Mouse (Mus musculus): ENCODE data around the gene Zfp36l2.

The Zfp36l2 gene

DNA sequence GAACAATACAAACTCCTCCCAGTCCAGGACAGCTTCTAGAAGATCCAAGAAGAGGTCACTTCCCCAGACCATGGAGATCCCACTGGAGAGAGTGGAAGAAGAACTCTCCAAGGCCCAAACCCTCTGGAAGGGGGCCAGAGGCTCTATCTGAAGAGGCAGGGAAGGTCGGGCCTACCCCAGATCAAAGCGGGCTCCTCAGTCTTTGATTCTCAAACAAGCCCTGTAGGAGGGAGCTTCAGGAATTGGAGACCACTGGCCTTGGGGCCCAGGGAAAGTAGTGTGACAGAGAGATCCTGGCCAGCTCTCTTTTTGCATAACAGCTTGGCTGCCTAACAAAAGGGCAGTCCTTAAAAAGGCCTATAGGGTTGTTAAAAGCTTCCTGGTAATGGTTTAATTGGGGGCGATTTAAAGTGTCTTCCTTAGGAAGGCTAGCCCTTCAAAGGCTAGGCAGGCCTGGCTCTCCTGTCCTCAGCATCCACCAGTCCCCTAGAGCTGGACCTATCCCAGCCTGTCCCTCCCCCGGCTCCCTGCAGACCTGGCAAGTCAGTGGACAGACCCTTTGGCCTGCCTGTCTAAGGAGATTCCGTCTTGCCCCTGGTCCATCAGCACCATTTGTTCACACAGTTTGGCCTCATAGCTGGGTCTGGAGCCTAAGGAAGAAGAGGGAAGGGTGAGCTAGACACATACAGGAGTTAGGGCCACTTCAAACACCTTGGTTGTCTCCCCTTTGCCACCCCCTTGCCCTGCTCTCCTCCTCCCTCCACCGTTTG lies 35.4 kb downstream of the Zfp36l2 start:
- DNase-seq (ENCODE audit: low spot score in 2 of 2): peak in 1 of 2 experiments; percentile 18

DNA sequence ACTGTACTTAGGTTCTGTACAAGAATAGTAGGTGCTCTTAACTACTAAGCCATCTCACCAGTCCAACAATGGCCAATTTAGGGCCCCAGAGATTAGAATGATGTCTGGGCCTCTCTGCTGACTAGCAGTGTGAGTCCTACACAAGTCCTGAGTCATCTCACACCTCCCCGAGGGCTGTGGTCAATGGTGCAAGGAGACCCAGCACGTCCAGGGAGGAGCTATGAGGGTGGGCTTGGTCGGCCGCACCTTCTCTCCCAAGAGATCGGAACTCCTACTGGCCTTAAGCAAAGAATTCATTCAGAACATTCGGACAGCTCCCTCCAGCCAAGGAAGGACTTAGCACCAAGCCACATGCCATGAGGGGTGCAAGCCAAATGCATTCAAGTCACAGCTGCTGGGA lies 36.4 kb downstream of the Zfp36l2 start:
- DNase-seq (ENCODE audit: low spot score in 2 of 2): peak in 1 of 2 experiments; percentile 18

DNA sequence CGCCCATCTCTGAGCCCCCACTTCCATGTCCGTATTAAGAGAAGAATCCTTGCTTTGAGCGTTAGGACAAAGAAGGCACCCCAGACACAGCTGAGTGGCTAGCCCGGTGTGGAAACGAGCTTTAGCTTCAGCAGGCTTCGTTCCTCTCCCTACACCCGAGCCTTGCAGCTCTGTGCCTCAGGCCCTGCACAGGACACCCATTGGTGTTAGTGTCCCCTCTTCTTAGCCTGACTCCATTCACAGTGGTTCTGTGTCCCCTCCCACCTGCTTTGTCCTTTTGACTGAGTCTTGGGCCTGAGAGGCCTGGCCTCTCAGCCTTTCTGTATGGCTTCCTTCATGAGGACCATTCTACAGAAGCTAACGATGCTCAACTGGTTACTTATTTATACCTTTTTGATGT lies 37.5 kb downstream of the Zfp36l2 start:
- DNase-seq (ENCODE audit: low spot score in 2 of 2): peak in 1 of 2 experiments; percentile 11

DNA sequence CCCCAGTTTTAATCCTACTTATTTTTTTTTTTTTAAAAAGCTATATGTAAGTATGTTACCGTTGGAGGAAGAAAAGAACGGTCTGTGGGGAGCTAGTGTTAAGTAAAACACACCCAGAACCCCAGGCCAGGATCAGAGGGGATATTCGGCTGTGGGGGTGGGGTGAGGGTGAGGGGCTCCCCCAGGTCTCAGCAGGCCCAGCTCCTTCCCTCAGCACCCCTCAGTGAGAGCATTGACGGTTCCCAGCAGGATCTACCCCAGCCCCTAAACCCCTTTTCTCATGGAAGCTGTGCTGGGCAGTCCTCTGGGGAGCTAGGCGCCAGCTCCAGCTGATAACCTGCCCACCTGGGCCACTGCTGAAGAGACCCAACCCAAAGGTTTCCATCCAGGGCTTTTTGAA lies 38.2 kb downstream of the Zfp36l2 start:
- DNase-seq (ENCODE audit: low spot score in 2 of 2): peak in 1 of 2 experiments; percentile 16

DNA sequence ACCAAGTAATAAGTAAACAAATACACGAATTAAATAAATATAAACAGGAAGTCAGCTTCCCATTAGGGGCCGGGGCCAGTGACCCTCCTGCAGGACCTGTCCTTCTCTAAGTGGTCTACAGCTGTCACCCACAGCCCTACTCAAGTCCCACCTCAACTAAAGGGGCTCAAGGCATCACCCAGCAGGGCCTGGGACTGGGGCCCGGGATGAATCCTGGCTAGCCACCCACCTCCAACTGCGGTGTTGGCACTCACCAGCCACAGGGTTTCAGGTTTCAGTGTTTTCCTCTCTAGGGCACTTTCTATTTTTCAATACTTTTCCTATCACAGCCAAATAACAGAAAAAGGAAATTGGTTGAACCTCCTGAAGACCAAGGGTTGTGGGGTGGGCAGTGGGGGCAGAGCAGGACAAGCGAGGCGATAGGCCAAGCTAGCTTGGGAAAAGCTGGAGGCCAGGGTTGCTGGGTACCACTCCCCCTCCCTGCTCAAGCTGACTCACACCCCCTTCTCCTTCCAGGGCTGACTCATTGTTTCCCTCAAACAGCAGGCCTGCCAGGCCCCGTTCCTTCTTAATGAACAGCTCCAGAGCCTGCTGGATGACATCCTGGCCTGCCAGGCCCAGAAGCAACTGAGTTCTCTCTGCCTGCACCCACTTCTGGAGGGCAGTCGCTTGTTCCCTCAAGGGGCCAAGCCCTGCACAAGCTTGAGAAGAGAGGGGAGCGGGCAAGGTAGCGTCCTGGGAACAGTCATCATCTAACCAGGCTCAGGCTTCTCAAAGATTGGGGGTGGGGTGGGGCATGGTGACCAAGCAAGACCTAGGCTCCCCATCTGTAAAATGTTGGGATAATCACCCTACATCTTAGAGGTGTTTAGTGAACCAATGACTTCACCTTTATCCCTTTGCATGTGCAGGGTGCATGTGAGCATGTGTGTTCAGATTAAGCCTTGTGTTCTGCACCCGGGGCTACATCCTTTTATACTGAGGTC lies 39.0 kb downstream of the Zfp36l2 start:
- DNase-seq (ENCODE audit: low spot score in 2 of 2): peak; percentile 23 to 50

DNA sequence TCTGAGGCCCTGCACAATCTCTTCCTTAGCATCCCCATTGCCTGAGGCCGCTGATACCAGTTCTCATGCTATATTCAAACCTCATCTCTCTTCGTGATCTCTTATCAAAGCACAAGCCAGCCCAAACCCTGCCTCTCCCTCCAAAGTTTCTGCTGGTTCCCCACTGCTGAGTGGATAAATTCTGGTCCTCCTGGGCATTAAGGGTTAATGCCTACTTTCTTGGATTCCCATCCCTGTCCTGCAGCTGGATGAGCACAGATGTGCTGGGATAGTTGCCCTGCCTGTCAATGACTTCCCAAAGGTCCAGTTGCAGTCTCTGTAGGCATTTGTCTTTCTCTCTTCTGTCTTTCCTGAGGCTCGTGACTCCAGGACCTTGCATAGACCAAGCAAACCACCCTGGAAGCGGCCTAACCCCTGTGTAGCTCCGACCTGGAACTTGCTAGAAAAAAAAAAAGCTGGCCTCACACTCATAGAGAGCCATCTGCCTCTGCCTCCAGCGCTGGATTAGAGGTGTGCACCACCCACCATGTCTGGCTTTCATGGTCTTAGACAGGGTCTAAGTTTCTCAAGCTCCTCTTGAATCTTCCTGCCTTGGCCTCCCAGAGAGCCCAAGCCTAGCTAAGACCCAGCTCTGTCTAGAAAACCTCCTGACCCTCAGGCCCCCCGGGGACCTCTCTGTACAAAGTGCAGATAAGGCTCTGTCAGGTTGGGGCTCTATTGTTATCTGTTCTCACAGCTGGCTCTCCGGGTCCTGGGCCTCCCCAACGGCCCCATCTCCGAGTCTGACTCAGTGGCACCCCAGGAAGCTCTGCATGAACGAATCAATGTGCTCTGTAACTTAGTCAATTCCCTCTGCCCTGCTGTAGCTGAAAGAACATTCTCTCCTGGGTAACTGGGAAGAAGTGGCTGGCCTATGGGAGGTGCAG lies 40.3 kb downstream of the Zfp36l2 start:
- DNase-seq (ENCODE audit: low spot score in 2 of 2): no peak

DNA sequence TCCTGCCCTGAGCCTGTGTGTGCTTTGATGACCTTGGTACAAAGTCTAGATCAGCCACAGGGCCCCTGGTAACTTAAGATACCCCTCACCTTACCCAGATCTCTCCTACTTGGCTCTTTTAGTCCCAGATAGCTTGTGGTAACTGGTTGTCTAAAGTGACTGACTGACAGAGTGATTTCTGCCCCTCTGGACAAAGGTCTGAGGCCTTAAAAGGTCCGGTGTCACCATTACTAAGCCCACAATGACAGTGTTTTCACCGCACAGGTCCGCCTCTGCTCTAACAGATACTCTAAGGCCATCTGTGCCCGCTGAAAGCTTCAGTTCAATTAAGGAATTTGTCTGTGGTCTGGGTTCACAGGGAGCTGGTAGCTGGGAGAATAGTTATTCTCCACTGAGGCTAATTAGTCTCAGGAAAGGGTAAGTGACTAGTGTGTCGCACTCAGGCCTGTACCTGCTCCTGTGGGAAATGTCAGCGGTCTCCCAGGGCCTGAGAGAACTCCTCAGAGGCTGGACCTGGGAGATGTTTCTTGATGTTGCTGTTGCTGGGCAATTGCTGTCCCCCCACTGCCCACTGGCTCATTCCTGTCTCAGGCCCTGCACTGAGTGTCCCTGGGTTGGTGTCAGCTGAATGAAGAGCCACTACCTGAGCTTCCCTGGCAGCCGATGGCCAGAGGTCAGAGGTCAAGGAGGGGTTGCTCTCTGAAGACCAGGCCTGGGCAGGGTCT lies 41.1 kb downstream of the Zfp36l2 start:
- DNase-seq (ENCODE audit: low spot score in 2 of 2): no peak

DNA sequence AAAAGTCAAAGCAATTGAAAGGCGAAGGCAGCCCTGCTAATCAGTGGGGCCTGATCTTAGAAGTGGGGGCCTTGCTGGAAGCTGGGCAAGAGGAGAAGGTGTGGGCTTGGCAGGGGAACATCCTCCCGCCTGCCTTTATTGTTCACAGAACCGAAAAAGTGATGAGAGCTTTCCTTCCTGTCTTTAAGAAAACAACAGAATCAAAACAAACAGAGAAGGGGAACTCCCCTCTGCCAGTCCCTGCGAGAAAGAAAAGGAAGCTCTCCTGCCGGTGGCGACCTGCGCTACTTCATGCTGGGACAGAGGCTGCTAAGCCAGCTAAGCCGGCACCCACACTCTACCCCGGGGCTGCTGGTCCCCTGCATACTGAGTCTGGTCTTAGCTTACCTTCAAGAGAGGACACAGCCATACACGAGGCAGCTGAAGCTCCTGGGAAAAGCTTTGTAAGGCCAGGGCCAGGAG lies 41.9 kb downstream of the Zfp36l2 start:
- DNase-seq (ENCODE audit: low spot score in 2 of 2): no peak

DNA sequence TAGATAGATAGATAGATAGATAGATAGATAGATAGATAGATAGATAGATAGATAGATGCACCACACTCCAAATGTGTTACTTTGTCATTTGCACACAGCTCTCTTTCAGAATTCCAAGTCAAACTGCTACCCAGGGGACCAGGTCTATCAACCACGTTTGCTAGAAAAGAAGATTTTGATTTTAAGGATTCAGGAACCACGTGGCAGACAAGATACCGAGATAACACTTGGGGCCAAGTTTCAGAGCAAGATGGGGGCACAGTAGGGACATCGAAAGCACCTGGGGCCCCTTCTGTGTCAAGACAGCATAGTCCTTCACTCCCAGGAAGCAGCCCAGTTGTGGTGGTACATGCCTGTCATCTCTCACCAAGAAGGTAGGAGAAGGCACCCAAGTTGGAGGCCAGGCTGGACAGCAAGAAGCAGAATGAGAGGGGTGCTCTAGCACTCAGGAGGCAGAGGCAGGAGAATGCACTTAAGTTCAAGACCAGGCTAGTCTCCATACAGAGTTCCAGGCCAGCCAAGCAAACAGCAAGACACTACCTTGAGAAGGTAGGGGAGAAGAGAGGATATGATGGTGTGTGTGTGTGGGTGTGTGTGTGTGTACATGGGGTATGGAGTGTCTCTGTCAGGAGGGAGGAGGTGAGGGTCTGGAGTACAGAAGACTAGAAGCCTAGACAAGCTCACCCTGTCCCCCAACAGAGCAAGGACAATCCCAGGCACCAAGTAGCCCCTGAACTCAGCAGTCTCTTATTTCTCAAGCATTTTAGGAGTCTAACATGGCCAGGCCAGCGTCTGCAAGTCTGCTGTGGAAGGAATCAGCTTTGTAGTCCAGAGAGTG lies 42.8 kb downstream of the Zfp36l2 start:
- DNase-seq (ENCODE audit: low spot score in 2 of 2): no peak

DNA sequence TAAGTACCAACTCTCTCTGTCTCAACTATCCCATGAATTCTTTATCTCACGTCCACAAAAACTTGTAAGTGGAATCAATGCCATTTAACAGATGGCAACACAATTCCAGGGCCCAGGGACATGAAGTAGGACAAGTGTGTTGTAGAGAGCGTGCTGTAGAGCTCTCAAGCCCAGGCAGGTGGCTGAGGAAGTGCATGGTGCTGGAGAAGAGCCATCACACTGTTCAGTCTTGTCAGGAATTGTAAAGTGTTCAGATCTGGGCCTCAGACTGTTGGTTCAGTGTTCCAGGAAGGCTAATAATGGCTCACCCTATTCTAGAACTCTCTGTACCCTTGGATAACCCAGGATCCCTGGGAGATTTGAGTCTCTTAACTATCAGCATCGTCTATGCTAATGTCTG lies 43.6 kb downstream of the Zfp36l2 start:
- no peak for DNase-seq (ENCODE audit: low spot score in 2 of 2)

DNA sequence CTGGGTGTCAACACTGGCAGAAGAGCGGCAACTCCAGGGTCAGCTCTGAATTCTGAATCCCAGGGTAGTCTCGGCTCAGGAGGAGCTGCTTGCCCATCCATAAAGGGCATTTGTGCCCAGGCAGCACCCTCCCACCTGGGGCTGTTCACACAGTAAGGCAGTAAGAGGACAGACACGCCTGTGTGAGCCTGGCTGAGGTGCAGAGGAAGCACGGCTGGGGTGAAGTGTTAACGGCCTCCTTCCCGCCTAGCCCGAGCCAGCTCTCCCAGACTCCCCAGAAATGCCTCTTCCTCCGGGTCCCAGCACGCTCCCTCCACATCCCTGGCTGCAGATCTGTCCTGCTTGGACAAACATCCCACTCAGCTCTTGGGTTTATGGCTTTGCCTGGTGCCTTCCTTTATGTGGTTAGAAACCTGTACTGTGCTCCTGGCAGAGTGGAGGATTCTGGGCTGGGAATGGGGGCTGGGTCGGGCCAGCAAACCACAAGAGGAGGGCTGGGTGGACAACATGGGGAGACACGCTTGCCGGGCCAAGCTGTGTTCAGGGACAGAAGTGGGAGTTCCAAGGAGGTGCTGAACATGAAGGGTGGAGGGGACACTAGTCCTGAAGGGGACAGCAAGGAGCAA lies 44.4 kb downstream of the Zfp36l2 start:
- DNase-seq (ENCODE audit: low spot score in 2 of 2): no peak

DNA sequence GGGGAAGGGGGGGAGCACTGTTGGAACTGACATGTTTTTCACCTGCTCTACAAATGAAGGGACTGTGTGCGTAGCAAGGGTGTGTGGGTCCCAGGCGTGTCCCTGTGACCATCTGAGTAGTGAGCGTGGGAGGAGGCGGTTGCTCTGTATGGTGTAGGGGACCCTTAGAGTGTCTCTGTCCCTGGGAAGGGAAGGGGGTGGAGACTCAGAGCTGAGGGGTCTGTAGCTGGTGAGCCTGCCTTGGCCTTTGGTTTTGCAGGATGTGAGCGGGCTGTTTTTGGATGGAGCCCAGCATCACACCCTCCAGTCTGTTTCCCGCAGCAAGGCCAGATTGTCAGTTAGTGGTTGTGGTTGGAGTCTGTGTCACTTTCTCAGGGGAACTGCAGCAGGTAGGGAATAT lies 46.1 kb downstream of the Zfp36l2 start:
- DNase-seq (ENCODE audit: low spot score in 2 of 2): no peak

DNA sequence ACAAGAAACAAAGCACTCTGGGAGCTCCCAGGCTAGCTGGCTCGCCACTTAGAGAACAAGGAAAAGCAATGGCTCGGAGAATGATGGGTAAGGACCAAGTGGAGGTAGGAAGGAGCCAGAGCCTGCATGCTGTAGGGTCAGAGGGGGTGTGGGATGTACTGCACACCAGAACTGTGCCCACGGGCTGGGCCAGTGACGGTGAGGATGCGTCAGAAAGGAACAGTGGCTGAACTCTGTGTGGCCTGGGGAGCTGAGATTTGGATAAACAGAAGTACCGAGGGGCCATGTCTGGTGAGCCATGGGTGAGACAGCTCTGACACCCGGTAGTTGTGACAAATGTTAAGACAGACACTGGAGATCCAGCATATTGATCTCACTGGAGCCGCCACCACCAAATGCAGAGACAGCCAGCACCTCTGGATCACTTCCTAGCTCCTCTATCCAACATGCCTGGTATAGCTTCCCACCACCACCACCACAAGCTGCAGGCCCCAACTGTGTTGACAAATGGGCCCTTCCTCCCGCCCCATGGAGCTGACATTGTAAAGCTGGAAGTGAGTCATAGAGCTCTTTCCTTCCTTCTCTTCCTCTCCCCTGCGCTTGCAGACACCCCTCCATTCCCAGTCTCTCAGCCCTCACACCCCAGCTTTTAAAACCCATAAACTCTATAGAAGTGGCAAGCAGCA lies 46.8 kb downstream of the Zfp36l2 start:
- DNase-seq (ENCODE audit: low spot score in 2 of 2): no peak

DNA sequence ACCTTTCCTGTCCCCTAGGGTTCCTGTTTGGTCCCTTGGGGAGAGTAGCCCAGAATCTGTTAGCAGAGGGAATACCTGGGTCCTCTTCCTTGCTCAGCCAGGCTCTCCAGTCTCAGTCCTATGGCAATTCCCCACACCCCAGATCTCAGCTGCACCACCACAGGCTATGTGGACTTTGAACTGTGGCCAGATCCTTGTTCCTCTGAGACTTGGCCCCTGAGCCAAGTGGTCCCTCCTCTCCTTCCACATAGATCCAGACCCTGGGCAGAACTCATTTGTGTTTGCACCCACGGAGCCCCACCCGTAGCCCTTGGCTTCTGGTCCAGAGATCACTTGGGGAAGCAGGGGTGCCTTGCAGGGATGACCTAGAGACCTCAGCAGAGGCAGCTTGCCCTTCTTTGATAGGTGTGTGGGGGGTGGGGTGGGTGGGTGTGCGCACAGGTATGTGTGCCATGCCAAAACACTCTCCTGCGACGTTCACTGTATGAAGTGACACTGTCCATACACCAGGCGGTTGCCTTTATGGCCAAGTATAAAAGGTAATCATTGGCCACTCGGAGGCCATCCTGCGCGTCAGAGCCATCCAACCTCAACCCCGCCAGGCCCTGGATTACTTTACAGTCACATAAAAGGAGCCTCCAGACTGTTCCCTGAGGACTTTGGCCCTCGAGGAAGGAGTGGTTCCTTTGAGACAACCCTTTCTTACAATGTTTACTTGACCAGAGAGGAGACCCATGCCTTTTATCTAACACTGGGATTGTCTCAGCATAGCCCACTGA lies 50.2 kb downstream of the Zfp36l2 start:
- DNase-seq (ENCODE audit: low spot score in 2 of 2): no peak

DNA sequence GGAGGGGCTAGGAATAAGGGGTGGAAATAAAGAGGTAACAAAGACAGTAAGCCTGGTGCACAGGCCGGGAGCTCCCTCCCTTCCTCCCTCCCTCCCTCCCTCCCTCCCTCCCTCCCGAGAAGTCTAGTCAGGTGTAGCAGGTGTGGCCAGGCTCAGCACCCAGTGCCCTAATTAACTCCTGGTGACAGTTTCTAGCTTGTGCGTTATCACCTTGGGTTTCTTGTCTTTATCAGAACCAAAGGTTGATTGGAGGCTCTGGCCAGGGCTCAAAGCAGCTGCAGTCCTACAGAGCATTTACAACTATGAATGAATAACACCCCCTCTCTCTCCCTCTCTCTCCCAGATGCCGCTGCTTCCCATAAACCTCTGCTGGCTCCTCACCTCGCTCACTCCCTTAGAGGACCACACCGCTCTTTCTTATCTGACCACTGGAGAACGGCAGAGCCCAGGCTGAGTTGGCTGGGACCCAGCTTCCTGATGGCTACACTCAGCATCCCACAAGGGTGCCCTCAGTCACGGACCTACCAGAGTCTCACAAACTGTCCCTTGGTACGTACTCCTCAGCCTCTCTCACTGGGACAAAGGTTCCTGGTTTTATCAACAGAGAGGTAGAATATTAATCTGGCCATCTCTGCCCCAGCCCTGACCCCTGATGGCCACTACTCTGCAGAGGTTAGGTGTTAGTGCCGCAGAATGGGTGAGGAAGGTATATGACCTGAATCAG lies 50.9 kb downstream of the Zfp36l2 start:
- DNase-seq (ENCODE audit: low spot score in 2 of 2): no peak

DNA sequence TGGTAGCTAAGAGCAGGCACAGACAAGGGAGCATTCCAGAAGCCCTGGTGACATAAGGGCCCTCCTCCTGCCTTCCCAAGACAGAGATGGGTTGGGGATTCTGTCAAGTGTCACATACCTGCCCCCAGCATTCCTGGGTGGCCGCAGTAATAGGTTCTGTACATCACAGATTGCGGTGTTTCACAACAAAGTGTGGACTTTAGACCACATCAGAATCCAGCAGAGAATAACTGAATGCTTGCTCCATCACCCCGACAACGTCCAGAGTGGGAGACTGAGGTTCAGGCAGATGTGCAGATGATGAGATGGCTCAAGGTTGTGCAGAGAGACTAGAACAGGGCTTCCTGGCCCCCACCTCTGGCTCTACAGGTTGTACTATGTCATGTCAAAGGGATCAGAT lies 51.5 kb downstream of the Zfp36l2 start:
- no peak for DNase-seq (ENCODE audit: low spot score in 2 of 2)

DNA sequence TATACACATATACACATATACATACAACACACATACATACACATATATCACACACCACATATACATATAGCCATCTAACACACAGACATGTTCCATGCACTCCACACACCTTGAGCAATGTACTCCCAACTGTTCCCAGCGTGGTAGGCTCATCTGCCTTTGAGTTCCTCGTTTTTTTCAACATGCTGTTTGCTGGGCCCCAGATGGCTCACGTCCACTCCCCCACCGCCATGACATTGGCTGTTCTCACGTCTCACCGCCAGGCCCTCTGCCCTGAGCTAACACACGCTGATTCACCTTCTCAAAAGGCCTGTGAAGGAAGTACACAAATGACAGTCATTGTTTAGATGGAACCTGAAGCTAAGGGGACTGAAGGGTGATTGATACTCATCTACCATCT lies 52.5 kb downstream of the Zfp36l2 start:
- no peak for DNase-seq (ENCODE audit: low spot score in 2 of 2)
